Mouse (Mus musculus) embryonic fibroblast, embryonic 13.5 days (primary cell): ENCODE data around the gene Bdh1. TPM values are rescaled to one million over a fixed set of nuclear protein-coding genes. Genes with fewer than 3 reads are reported as not detected.

Experiments
- H3K27ac ChIP-seq: 2 replicates; pipeline ENCODE4 v1.5.1; 2012; ENCODE audit warnings: low read length, control low read depth, inconsistent platforms; ENCODE audit not compliant: insufficient read depth
- H3K4me1 ChIP-seq: 2 replicates; pipeline ENCODE4 v1.6.1; 2011; ENCODE audit warnings: low read length; ENCODE audit not compliant: control insufficient read depth, insufficient read depth
- H3K4me3 ChIP-seq: 2 replicates; pipeline ENCODE4 v1.5.1; 2011; ENCODE audit warnings: mild to moderate bottlenecking, control low read depth, low read length; ENCODE audit not compliant: insufficient read depth
- CTCF ChIP-seq: IDR thresholded peaks from 2 replicates; pipeline ENCODE4 v1.5.1; 2011; ENCODE audit warnings: mild to moderate bottlenecking, control low read depth, low read length, moderate library complexity, borderline replicate concordance; ENCODE audit not compliant: insufficient read depth
- POLR2A ChIP-seq: IDR thresholded peaks from 2 replicates; pipeline ENCODE4 v1.6.1; 2011; ENCODE audit warnings: low read depth, mild to moderate bottlenecking, control low read depth, low read length, moderate library complexity
- polyA plus RNA-seq: library from polyadenylated mRNA; stranded (reverse); fragments of >200 nt; gene quantifications from 2 replicates; pipeline ENCODE4 v1.2.4, GENCODE M21; 2011; ENCODE audit warnings: low read depth; ENCODE audit not compliant: missing spikeins, insufficient read length

The Bdh1 gene
- polyA plus RNA-seq, 1 experiment = 6.7 TPM

DNA sequence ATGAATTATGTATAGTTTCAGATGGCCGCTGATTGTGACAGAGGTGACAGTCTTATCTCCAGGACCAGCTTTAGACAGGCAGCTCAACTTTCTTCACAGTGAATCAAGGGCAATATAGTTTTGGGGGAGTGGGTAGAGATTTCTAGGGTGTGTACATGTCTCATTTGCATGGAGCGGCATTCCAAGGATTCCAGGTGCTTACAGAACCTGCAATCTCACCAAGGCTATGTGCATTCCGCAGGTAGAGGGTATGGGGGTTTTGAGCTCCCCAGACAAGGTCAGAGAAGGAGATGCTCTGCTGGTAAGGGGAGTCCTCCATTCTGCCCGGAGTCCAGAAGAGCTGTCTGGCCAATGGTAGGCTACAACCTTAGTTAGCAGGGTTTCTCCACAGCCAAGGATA lies 11.1 kb upstream of the Bdh1 start:
- no peak overlapping the region for H3K4me3 ChIP-seq
- TF ChIP-seq POLR2A (no peak), CTCF (no peak)
- peaks cover 3% of the 10 kb centered on the region; the same call in 1 of the 2 replicates for H3K4me1 ChIP-seq
- no peak overlapping the region for H3K27ac ChIP-seq

- TF ChIP-seq CTCF (no peak), POLR2A (no peak)
Observed at GRCm38 (mm10) chr16:31412321-31412720, 9.8 kb upstream of the Bdh1 start.

GRCm38 (mm10) chr16:31413777-31414176 lies 8.3 kb upstream of the Bdh1 start:
- no peaks in the 10 kb centered on the region for H3K4me1 ChIP-seq
- TF ChIP-seq POLR2A = no peak
- TF ChIP-seq CTCF = no peak
- H3K4me3 ChIP-seq = no peak overlapping the region
- H3K27ac ChIP-seq = no peak overlapping the region

More at GRCm38 (mm10) chr16:31412321-31412720, 9.8 kb upstream of the Bdh1 start:
- H3K4me1 ChIP-seq = peaks cover 3% of the 10 kb centered on the region; the same call in 1 of the 2 replicates
- H3K27ac ChIP-seq = no peak overlapping the region
- H3K4me3 ChIP-seq = no peak overlapping the region

DNA sequence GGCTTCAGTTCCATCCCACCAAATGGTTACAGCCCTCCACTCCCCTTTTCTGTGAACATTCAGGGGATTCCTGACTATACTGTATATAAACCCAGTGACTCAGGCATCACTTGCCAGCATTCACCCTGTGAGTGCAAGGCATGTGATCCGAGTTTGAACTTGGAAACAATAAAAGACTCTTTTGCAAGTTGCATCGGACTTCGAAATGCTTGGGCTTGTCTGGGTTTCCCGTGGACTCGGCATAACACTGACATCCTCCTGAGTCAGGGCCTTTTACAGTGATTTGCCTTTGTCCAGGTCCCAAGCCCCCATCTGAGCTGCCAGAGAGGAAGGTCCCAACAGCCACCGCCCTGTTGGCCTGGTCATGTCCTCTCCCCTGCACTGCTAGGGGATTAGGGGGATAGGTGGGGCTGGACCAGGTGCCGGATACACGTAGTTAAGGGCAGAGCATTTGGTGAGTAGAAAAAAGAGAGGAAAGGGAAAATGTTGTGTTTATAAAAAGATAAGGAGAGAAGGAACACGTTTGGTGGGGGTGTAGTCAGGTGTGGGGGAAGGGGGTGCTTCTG lies 6.1 kb upstream of the Bdh1 start:
- no peak overlapping the region for H3K27ac ChIP-seq
- no peaks in the 10 kb centered on the region for H3K4me1 ChIP-seq
- no peak overlapping the region for H3K4me3 ChIP-seq
- TF ChIP-seq POLR2A (no peak), CTCF (no peak)

DNA sequence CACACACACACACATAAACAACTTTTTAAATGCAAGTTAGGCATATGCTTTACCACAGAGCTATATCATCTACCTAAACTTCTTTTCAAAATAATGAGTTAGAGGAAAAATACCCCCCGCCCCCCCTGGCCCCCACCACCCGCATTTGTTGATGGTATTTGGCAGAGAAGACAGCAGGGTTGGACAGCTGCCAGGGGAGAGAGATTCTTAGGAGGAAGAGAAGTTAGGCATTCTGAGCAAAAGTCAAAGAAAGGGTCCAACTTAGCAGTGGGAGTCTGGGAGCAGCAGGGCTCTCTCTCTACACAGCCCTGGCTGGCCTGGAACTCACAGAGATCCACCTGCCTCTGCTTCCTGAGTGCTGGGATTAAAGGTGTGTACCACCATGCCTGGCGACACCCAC lies 3.4 kb upstream of the Bdh1 start:
- H3K27ac ChIP-seq = no peak overlapping the region
- H3K4me3 ChIP-seq = no peak overlapping the region
- no peak for TF ChIP-seq POLR2A
- no peak for TF ChIP-seq CTCF
- H3K4me1 ChIP-seq = no peaks in the 10 kb centered on the region

DNA sequence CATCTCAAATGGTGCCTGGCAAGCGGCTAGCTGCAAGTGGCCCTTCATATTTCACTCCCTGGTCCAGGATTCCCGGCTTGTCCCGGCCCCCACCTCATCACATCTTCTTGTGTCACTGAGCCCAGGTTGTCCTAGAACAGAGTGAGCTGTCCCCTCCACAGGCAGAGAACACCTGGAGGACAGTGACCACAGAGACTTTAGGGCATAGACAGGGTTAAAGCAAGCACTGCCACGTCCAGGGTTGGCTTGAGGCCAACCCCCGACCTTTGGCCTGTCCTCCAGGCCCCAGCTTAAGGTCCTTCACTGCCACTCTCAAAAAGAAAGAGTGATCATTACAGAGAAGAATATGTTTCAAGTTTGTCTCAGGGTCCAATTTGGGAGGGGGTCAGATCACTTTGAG lies 2.6 kb upstream of the Bdh1 start:
- TF ChIP-seq POLR2A (no peak), CTCF (no peak)

GRCm38 (mm10) chr16:31422722-31423121 lies 642 bp downstream of the Bdh1 start:
- Histone ChIP-seq H3K4me1 (no peaks in the 10 kb centered on the region), H3K4me3 (no peak overlapping the region), H3K27ac (no peak overlapping the region)
- TF ChIP-seq POLR2A (no peak), CTCF (no peak)

More for the DNA sequence above, 2.6 kb upstream of the Bdh1 start:
- Histone ChIP-seq H3K27ac (no peak overlapping the region), H3K4me1 (no peaks in the 10 kb centered on the region), H3K4me3 (no peak overlapping the region)

DNA sequence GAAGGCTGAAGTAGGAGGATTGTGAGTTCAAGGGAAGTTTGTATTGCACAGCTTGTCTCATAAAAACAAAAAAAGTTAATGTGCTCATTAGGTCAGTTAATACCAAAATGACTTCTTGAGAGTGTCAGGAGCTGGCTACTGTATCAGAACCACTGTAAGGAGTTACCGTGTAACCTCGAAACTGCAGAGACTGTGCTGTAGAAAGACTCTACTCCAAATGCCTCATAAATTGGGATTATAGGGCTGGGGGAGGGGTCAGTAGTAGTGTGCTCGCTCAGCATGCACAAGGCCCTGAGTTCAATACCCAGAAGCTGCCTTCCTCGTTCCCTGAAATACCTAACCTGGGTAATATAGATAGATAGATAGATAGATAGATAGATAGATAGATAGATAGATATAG lies 1.3 kb downstream of the Bdh1 start:
- H3K27ac ChIP-seq = no peak overlapping the region
- H3K4me1 ChIP-seq = no peaks in the 10 kb centered on the region
- TF ChIP-seq POLR2A (no peak), CTCF (no peak)
- no peak overlapping the region for H3K4me3 ChIP-seq

DNA sequence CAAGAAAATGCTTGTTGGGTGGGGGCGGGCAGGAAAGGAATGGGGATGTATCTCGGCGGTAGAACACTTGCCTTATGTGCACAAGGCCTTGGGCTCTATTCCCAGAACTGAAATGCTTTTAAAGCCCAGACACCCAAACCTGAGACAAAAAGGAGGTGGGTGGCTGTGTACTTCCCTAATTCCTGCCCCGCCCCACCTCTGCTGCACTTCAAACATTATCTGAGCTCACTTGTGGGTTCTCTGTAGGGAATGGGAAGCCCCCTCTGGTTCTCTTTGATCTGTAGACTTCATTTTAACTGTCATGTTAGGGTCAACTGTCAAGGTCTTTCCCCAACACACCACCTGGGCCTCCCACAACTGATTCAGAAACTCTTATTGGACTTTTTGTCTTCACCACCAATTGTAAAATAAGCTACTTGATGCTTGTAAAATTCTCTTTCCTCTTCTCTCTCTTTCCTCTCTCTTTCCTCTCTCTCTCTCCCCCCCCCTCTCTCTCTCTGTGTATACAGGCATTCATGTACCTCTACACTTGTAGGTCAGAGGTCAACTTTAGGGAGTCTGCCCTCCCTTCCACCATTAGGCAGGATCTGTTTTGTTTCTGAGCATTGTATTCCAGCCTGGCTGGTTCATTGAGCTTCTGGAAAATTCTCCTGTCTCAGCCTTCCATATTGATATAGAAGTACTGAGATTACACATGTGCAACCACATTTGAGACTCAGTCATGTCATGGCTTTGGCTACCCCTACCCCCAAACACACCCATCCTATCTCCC lies 2.5 kb downstream of the Bdh1 start:
- no peak overlapping the region for H3K27ac ChIP-seq
- H3K4me3 ChIP-seq = no peak overlapping the region
- no peaks in the 10 kb centered on the region for H3K4me1 ChIP-seq
- TF ChIP-seq CTCF (no peak), POLR2A (no peak)

- H3K4me3 ChIP-seq = no peak overlapping the region
- peak; percentile 57 for TF ChIP-seq CTCF
- TF ChIP-seq POLR2A = no peak
- H3K27ac ChIP-seq = no peak overlapping the region
- H3K4me1 ChIP-seq = no peaks in the 10 kb centered on the region
Observed at GRCm38 (mm10) chr16:31425508-31425907, 3.4 kb downstream of the Bdh1 start.
